Mouse (Mus musculus) testis, adult 2 months (tissue): Measurements from ENCODE around the gene Olfr491.

Source experiments
- CTCF ChIP-seq: fragments of 200-500 bp; IDR thresholded peaks from 2 replicates; pipeline ENCODE4 v1.5.1; 2012; ENCODE audit warnings: low read depth, mild to moderate bottlenecking, inconsistent platforms, low read length, moderate library complexity; ENCODE audit not compliant: control insufficient read depth, insufficient read depth, insufficient replicate concordance
- POLR2A ChIP-seq: fragments of 200-500 bp; IDR thresholded peaks from 2 replicates; pipeline ENCODE4 v1.6.1; 2012; ENCODE audit warnings: low read depth, mild to moderate bottlenecking, inconsistent platforms, low read length, moderate library complexity; ENCODE audit not compliant: control insufficient read depth

- TF ChIP-seq CTCF = no peak
- TF ChIP-seq POLR2A = no peak
These were observed 33.6 kb downstream of the Olfr491 start, which contains the start of gene Olfr493 for GRCm38 (mm10) chr7:108346879-108347278.
